Mouse (Mus musculus) ES-Bruce4 (cell line): ENCODE results near the gene Atp6v1fnb. TPM values are rescaled to one million over a fixed set of nuclear protein-coding genes. Genes with fewer than 3 reads are reported as not detected.

Source experiments
- H3K27ac ChIP-seq: 2 replicates; pipeline ENCODE4 v1.5.1; 2012; ENCODE audit warnings: low read length, inconsistent platforms; ENCODE audit not compliant: insufficient read depth
- H3K27me3 ChIP-seq: 2 replicates; pipeline ENCODE4 v1.6.1; 2012; ENCODE audit warnings: mild to moderate bottlenecking, low read length, inconsistent platforms; ENCODE audit not compliant: control insufficient read depth, poor library complexity, insufficient read depth, severe bottlenecking
- H3K36me3 ChIP-seq: 2 replicates; pipeline ENCODE4 v1.6.1; 2012; ENCODE audit warnings: inconsistent platforms, mild to moderate bottlenecking, low read length, moderate library complexity; ENCODE audit not compliant: control insufficient read depth, poor library complexity, insufficient read depth, severe bottlenecking
- H3K4me1 ChIP-seq: one replicate; pipeline ENCODE4 v1.8.1; 2011; ENCODE audit warnings: low read length; ENCODE audit not compliant: control insufficient read depth, insufficient read depth
- H3K4me3 ChIP-seq: 2 replicates; pipeline ENCODE4 v1.5.1; 2011; ENCODE audit warnings: low read depth, mild to moderate bottlenecking, low read length
- H3K9ac ChIP-seq: 2 replicates; pipeline ENCODE4 v1.6.1; 2012; ENCODE audit warnings: low read depth, mild to moderate bottlenecking, inconsistent platforms; ENCODE audit not compliant: poor library complexity, severe bottlenecking
- H3K9me3 ChIP-seq: replicated peaks from 2 replicates; pipeline ENCODE4 v1.6.1; 2012; ENCODE audit warnings: mild to moderate bottlenecking, low read length, inconsistent platforms; ENCODE audit not compliant: control insufficient read depth, poor library complexity, insufficient read depth, severe bottlenecking
- CTCF ChIP-seq: IDR thresholded peaks from one replicate; pipeline ENCODE4 v1.8.1; 2011; ENCODE audit warnings: low read depth, low read length
- EP300 ChIP-seq: IDR thresholded peaks from 2 replicates; pipeline ENCODE4 v1.6.1; 2011; ENCODE audit warnings: low read depth, low read length; ENCODE audit not compliant: insufficient read depth
- POLR2A ChIP-seq: IDR thresholded peaks from one replicate; pipeline ENCODE4 v1.8.1; 2011; ENCODE audit warnings: low read length; ENCODE audit not compliant: insufficient read depth
- polyA plus RNA-seq: library from polyadenylated mRNA; stranded (reverse); fragments of >200 nt; gene quantifications from 2 replicates; pipeline ENCODE4 v1.2.4, GENCODE M21; 2011; ENCODE audit warnings: low read depth; ENCODE audit not compliant: missing spikeins, insufficient read depth, insufficient read length

Atp6v1fnb gene
- polyA plus RNA-seq = 0.90 and 1.0 TPM in 2 replicates

- Histone ChIP-seq H3K36me3 (peaks cover 4% of the 10 kb centered on the region; the same call in 1 of the 2 replicates), H3K27me3 (no peaks in the 10 kb centered on the region), H3K27ac (no peak within 1 kb of the TSS), H3K9ac (no peak within 1 kb of the TSS), H3K4me1 (no peaks in the 10 kb centered on the region), H3K4me3 (no peak within 1 kb of the TSS), H3K9me3 (no peaks in the 10 kb centered on the region)
- TF ChIP-seq CTCF = no peak
- no peak for TF ChIP-seq POLR2A
- no peak for TF ChIP-seq EP300
Observed at GRCm38 (mm10) chr6:29471137-29471536, at the start of gene Atp6v1fnb. Gene Atp6v1fnb, plus strand, starts transcription at chr6:29471437.

GRCm38 (mm10) chr6:29425118-29425517, 46.1 kb upstream of the Atp6v1fnb start:
- TF ChIP-seq POLR2A (no peak), EP300 (no peak), CTCF (no peak)

GRCm38 (mm10) chr6:29426331-29426730, 44.9 kb upstream of the Atp6v1fnb start:
- no peak overlapping the region for H3K27ac ChIP-seq
- H3K9ac ChIP-seq = no peak overlapping the region
- no peaks in the 10 kb centered on the region for H3K27me3 ChIP-seq
- TF ChIP-seq CTCF (no peak), POLR2A (no peak), EP300 (no peak)
- no peak overlapping the region for H3K4me3 ChIP-seq
- no peaks in the 10 kb centered on the region for H3K9me3 ChIP-seq
- no peaks in the 10 kb centered on the region for H3K36me3 ChIP-seq
- no peaks in the 10 kb centered on the region for H3K4me1 ChIP-seq

More at GRCm38 (mm10) chr6:29425118-29425517, 46.1 kb upstream of the Atp6v1fnb start:
- Histone ChIP-seq H3K27me3 (no peaks in the 10 kb centered on the region), H3K4me1 (no peaks in the 10 kb centered on the region), H3K9ac (no peak overlapping the region), H3K36me3 (no peaks in the 10 kb centered on the region), H3K4me3 (no peak overlapping the region), H3K27ac (no peak overlapping the region), H3K9me3 (no peaks in the 10 kb centered on the region)

- H3K4me3 ChIP-seq = no peak overlapping the region
- peaks cover 2% of the 10 kb centered on the region; the same call in 1 of the 2 replicates for H3K27me3 ChIP-seq
- TF ChIP-seq EP300 (no peak), CTCF (no peak), POLR2A (no peak)
- no peaks in the 10 kb centered on the region for H3K4me1 ChIP-seq
- no peaks in the 10 kb centered on the region for H3K36me3 ChIP-seq
- no peak overlapping the region for H3K9ac ChIP-seq
- H3K9me3 ChIP-seq = no peaks in the 10 kb centered on the region
- no peak overlapping the region for H3K27ac ChIP-seq
Observed at GRCm38 (mm10) chr6:29428171-29428570, 43.1 kb upstream of the Atp6v1fnb start.

- H3K4me3 ChIP-seq = no peak overlapping the region
- H3K9me3 ChIP-seq = no peaks in the 10 kb centered on the region
- peaks cover 2% of the 10 kb centered on the region; the same call in 1 of the 2 replicates for H3K27me3 ChIP-seq
- H3K27ac ChIP-seq = no peak overlapping the region
- peaks cover 8% of the 10 kb centered on the region for H3K4me1 ChIP-seq
- H3K36me3 ChIP-seq = no peaks in the 10 kb centered on the region
- H3K9ac ChIP-seq = no peak overlapping the region
- TF ChIP-seq EP300 (no peak), POLR2A (no peak)
Observed at GRCm38 (mm10) chr6:29430681-29431420, 40.4 kb upstream of the Atp6v1fnb start.

GRCm38 (mm10) chr6:29431473-29431872, 39.8 kb upstream of the Atp6v1fnb start:
- Histone ChIP-seq H3K4me3 (no peak overlapping the region), H3K27ac (no peak overlapping the region), H3K27me3 (peaks cover 2% of the 10 kb centered on the region; the same call in 1 of the 2 replicates), H3K9me3 (no peaks in the 10 kb centered on the region), H3K36me3 (no peaks in the 10 kb centered on the region), H3K4me1 (peaks cover 8% of the 10 kb centered on the region), H3K9ac (no peak overlapping the region)
- TF ChIP-seq EP300 = no peak
- TF ChIP-seq POLR2A = no peak
- no peak for TF ChIP-seq CTCF
